In genomic region chr7:105632551-105632972, GRCm38 (mm10) we compare ENCODE assay signal across 8 mouse cellular contexts. TPM values are rescaled to one million over a fixed set of nuclear protein-coding genes. Genes with fewer than 3 reads are reported as not detected.
DNase-seq lines count a peak whose midpoint lies in the region; ATAC-seq and TF ChIP-seq lines count a peak whose summit lies in the region.

No protein-coding gene starts in this region.

- DNase-seq in adrenal gland, adult (ENCODE audit: inconsistent age in 2 of 2, low spot score in 1 of 2): peak; percentile 37 to 66
- no peak for DNase-seq in adrenal gland, postnatal 4 days (ENCODE audit: low spot score in 2 of 2)
- DNase-seq in embryo, embryonic 10.5 days (ENCODE audit: low spot score): peak; percentile 41
- DNase-seq in ovary, postnatal 14 days (ENCODE audit: low spot score): no peak
- no peak for DNase-seq in urinary bladder, adult 2 months (ENCODE audit: low spot score)

- peaks cover 45% of the 10 kb centered on the region for H3K79me3 ChIP-seq in C2C12 (ENCODE audit: low read depth)

- ATAC-seq in hindbrain, embryonic 13.5 days (ENCODE audit: low FRiP score): peak; percentile 17
- peak; percentile 40 for ATAC-seq in midbrain, embryonic 16.5 days

- H3ac ChIP-seq in C2C12 (ENCODE audit: control insufficient read depth, insufficient read length, low read depth): peak overlapping the region; percentile 91

- no peak for TF ChIP-seq CTCF in C2C12 (IDR thresholded peaks at IDR 0.05; ENCODE audit: control insufficient read depth, insufficient read depth, insufficient read length)

- H3K4me2 ChIP-seq in hindbrain, embryonic 13.5 days: peak overlapping the region; percentile 78
- H3K4me2 ChIP-seq in midbrain, embryonic 16.5 days (ENCODE audit: low read length): peak overlapping the region; percentile 83

- H3K4me3 ChIP-seq in C2C12 (ENCODE audit: insufficient read depth, poor library complexity, severe bottlenecking): peak overlapping the region; percentile 66
- peak overlapping the region; percentile 84 for H3K4me3 ChIP-seq in hindbrain, embryonic 13.5 days
- peak overlapping the region; percentile 75 for H3K4me3 ChIP-seq in midbrain, embryonic 16.5 days (ENCODE audit: low read depth, low read length)

- no peaks in the 10 kb centered on the region for H3K9me3 ChIP-seq in hindbrain, embryonic 13.5 days
- no peaks in the 10 kb centered on the region for H3K9me3 ChIP-seq in midbrain, embryonic 16.5 days (replicated peaks; ENCODE audit: control insufficient read depth, low read length, poor library complexity, severe bottlenecking)

- WGBS in hindbrain, embryonic 13.5 days: 21% methylated on average over 4 of the region's 4 CpGs
- WGBS in midbrain, embryonic 16.5 days: 4% methylated on average over 4 of the region's 4 CpGs

- H3K79me2 ChIP-seq in C2C12 (ENCODE audit: control insufficient read depth, insufficient read depth): peaks cover 57% of the 10 kb centered on the region

- H3K27me3 ChIP-seq in C2C12 (ENCODE audit: control insufficient read depth, insufficient read depth, insufficient read length): no peaks in the 10 kb centered on the region
- H3K27me3 ChIP-seq in hindbrain, embryonic 13.5 days: 0 out of 2 replicates have a peak, but pooled peaks cover 4% of the 10 kb centered on the region
- no peaks in the 10 kb centered on the region for H3K27me3 ChIP-seq in midbrain, embryonic 16.5 days (ENCODE audit: control insufficient read depth, insufficient read depth, low read depth, low read length)

- H3K9ac ChIP-seq in hindbrain, embryonic 13.5 days: peak overlapping the region; percentile 93
- H3K9ac ChIP-seq in midbrain, embryonic 16.5 days (ENCODE audit: low read depth, low read length): peak overlapping the region; percentile 84

- peaks cover 13% of the 10 kb centered on the region for H3K36me3 ChIP-seq in C2C12 (ENCODE audit: control insufficient read depth, insufficient read depth)
- H3K36me3 ChIP-seq in hindbrain, embryonic 13.5 days: peaks cover 20% of the 10 kb centered on the region
- no peaks in the 10 kb centered on the region; the same call in 1 of the 2 replicates for H3K36me3 ChIP-seq in midbrain, embryonic 16.5 days (ENCODE audit: control insufficient read depth, insufficient read depth, low read length)

- peaks cover 66% of the 10 kb centered on the region for H3K4me1 ChIP-seq in hindbrain, embryonic 13.5 days (replicated peaks)
- peaks cover 46% of the 10 kb centered on the region for H3K4me1 ChIP-seq in midbrain, embryonic 16.5 days (ENCODE audit: control insufficient read depth, insufficient read depth, low read length)

- H3K27ac ChIP-seq in hindbrain, embryonic 13.5 days: peak overlapping the region; percentile 93
- H3K27ac ChIP-seq in midbrain, embryonic 16.5 days (ENCODE audit: low read length): peak overlapping the region; percentile 89

TF ChIP-seq in C2C12, 6 proteins besides CTCF, POLR2A, EP300 and RAD21:
- TF ChIP-seq MYOG (IDR thresholded peaks at IDR 0.05; ENCODE audit: control insufficient read depth, extremely low read depth, insufficient read length): no peak
- no peak for TF ChIP-seq USF1 (IDR thresholded peaks at IDR 0.05; ENCODE audit: low read depth)
- TF ChIP-seq CEBPB (IDR thresholded peaks at IDR 0.05; ENCODE audit: low read depth): no peak
- no peak for TF ChIP-seq MAX (IDR thresholded peaks at IDR 0.05)
- no peak for TF ChIP-seq MYOD1 (IDR thresholded peaks at IDR 0.05; ENCODE audit: control insufficient read depth, insufficient read length, low read depth)
- no peak for TF ChIP-seq FOSL1 (IDR thresholded peaks at IDR 0.05; ENCODE audit: insufficient read depth, low read length, poor library complexity, severe bottlenecking)

RNA-seq across cellular contexts. Expression of gene Trim3, which starts 0.8 kb away (rescaled TPM):
- 10 to 100 TPM; 51.4 to 56.7 TPM for total RNA-seq in adrenal gland, postnatal 4 days (2021)
- polyA plus RNA-seq in C2C12 (2012; fragmentation: generic; extraction: Trizol): 44.4 TPM
- 82.1 and 83.2 TPM in 2 replicates for polyA plus RNA-seq in hindbrain, embryonic 13.5 days (2015; fragmentation: Nextera tagmentation; extraction: Ambion mirVana)
- 106 and 117 TPM in 2 replicates for polyA plus RNA-seq in midbrain, embryonic 16.5 days (2015; fragmentation: Nextera tagmentation; extraction: Ambion mirVana)
- 57.0 and 64.8 TPM in 2 replicates for polyA plus RNA-seq in urinary bladder, adult 2 months (2012; rRNA removed)

RNA-seq across cellular contexts. Expression of gene Timm10b, which starts 7.3 kb away (rescaled TPM):
- total RNA-seq in adrenal gland, postnatal 4 days (2021): 100 to 1,000 TPM; 115 to 116 TPM
- polyA plus RNA-seq in C2C12 (2012; fragmentation: generic; extraction: Trizol): 203 TPM
- polyA plus RNA-seq in hindbrain, embryonic 13.5 days (2015; fragmentation: Nextera tagmentation; extraction: Ambion mirVana): 157 and 170 TPM in 2 replicates
- 127 and 131 TPM in 2 replicates for polyA plus RNA-seq in midbrain, embryonic 16.5 days (2015; fragmentation: Nextera tagmentation; extraction: Ambion mirVana)
- 90.1 and 108 TPM in 2 replicates for polyA plus RNA-seq in urinary bladder, adult 2 months (2012; rRNA removed)

RNA-seq across cellular contexts. Expression of gene Arfip2, which starts 7.7 kb away (rescaled TPM):
- total RNA-seq in adrenal gland, postnatal 4 days (2021): 10 to 100 TPM; 74.7 to 80.7 TPM
- 68.2 TPM for polyA plus RNA-seq in C2C12 (2012; fragmentation: generic; extraction: Trizol)
- polyA plus RNA-seq in hindbrain, embryonic 13.5 days (2015; fragmentation: Nextera tagmentation; extraction: Ambion mirVana): 74.3 and 77.7 TPM in 2 replicates
- 83.8 and 92.4 TPM in 2 replicates for polyA plus RNA-seq in midbrain, embryonic 16.5 days (2015; fragmentation: Nextera tagmentation; extraction: Ambion mirVana)
- 92.6 and 125 TPM in 2 replicates for polyA plus RNA-seq in urinary bladder, adult 2 months (2012; rRNA removed)

RNA-seq across cellular contexts. Expression of gene Gm45799, which starts 7.8 kb away (rescaled TPM):
- 10 to 100 TPM in 1 of 2 experiments, 1 to 10 TPM in 1; 8.5 to 12.2 TPM for total RNA-seq in adrenal gland, postnatal 4 days (2021)
- polyA plus RNA-seq in C2C12 (2012; fragmentation: generic; extraction: Trizol): 56.8 TPM
- polyA plus RNA-seq in hindbrain, embryonic 13.5 days (2015; fragmentation: Nextera tagmentation; extraction: Ambion mirVana): 16.1 and 19.3 TPM in 2 replicates
- polyA plus RNA-seq in midbrain, embryonic 16.5 days (2015; fragmentation: Nextera tagmentation; extraction: Ambion mirVana): 13.6 and 14.6 TPM in 2 replicates
- polyA plus RNA-seq in urinary bladder, adult 2 months (2012; rRNA removed): 49.2 and 53.0 TPM in 2 replicates

RNA-seq across cellular contexts. Expression of gene Dnhd1, which starts 18.1 kb away (rescaled TPM):
- 1 to 10 TPM; 5.9 to 7.1 TPM for total RNA-seq in adrenal gland, postnatal 4 days (2021)
- polyA plus RNA-seq in C2C12 (2012; fragmentation: generic; extraction: Trizol): 0.35 TPM
- polyA plus RNA-seq in hindbrain, embryonic 13.5 days (2015; fragmentation: Nextera tagmentation; extraction: Ambion mirVana): 1.1 and 1.4 TPM in 2 replicates
- polyA plus RNA-seq in midbrain, embryonic 16.5 days (2015; fragmentation: Nextera tagmentation; extraction: Ambion mirVana): 1.9 and 2.0 TPM in 2 replicates
- polyA plus RNA-seq in urinary bladder, adult 2 months (2012; rRNA removed): 5.1 and 5.5 TPM in 2 replicates

Comparison
In these comparisons a context has a peak if more than half of its experiments do, and no peak if none do; other contexts are left out.
1. DNase-seq: peak in adrenal gland, adult (2 of 2) and embryo, embryonic 10.5 days (single experiment); none in adrenal gland, postnatal 4 days (0 of 2), ovary, postnatal 14 days (single experiment) and urinary bladder, adult 2 months (single experiment).
2. Peak in every context shown above with its lines, with median percentiles within 50 percentile points of each other: H3K4me3 ChIP-seq.